Mouse (Mus musculus) olfactory bulb, adult 2 months (tissue): ENCODE results near the gene Tsga10ip.

ENCODE experiments used
- CTCF ChIP-seq: fragments of 200-500 bp; IDR thresholded peaks from 2 replicates; pipeline ENCODE4 v1.5.1; 2012; ENCODE audit warnings: low read depth, mild to moderate bottlenecking, low read length, moderate library complexity; ENCODE audit not compliant: insufficient read depth
- POLR2A ChIP-seq: fragments of 200-500 bp; IDR thresholded peaks from 2 replicates; pipeline ENCODE4 v1.6.1; 2012; ENCODE audit warnings: mild to moderate bottlenecking, low read depth, low read length, moderate library complexity; ENCODE audit not compliant: insufficient read depth

DNA sequence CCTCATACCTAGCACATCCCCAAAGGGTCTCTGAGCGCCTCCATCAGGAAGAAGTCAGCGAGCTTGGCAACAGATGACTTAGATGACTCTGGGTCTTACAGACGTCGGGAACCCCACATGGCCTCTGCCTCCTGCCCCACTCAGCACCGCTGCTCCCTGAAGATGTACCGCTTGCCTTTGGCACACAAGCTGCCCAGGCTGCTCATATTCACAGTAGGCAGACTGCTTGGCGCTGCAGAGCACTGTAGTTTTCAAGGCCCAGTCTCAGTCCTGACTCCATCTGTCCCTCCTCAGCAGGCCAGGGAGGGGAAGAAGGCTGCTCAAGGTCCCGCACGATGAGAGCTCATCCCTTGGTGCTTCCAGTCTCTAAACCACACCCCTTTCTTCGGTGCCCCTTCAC is 19.9 kb upstream of the Tsga10ip start:
- TF ChIP-seq CTCF: no peak
- TF ChIP-seq POLR2A: no peak
